Mouse (Mus musculus): ENCODE measurements around the gene Ston2. TPM values are rescaled to one million over a fixed set of nuclear protein-coding genes. Genes with fewer than 3 reads are reported as not detected.

The Ston2 gene
- total and polyA plus RNA-seq, 2 experiments, result 4.6 to 9.3 TPM

- DNase-seq (ENCODE audit: extremely low read depth, low read depth, low spot score), result no peak
- 89% methylated on average over 6 of the region's 6 CpGs for WGBS
These were observed 124.9 kb downstream of the Ston2 start for GRCm38 (mm10) chr12:91663260-91663659.

GRCm38 (mm10) chr12:91662844-91663243 lies 125.3 kb downstream of the Ston2 start:
- H3K4me1 ChIP-seq (ENCODE audit: control insufficient read depth, insufficient read depth, low read length), result peaks cover 14% of the 10 kb centered on the region
- no peak for DNase-seq (ENCODE audit: extremely low read depth, low read depth, low spot score)
- TF ChIP-seq POLR2A (IDR thresholded peaks at IDR 0.05; ENCODE audit: extremely low read depth, insufficient read depth, low read length) (no peak), CTCF (IDR thresholded peaks at IDR 0.05; ENCODE audit: low read depth, low read length) (no peak)
- H3K9ac ChIP-seq (ENCODE audit: low read depth, low read length), result no peak overlapping the region
- H3K4me3 ChIP-seq (ENCODE audit: insufficient read depth, low read depth, low read length), result no peak overlapping the region
- H3K27ac ChIP-seq (replicated peaks; ENCODE audit: insufficient read depth, low read depth, low read length), result no peak overlapping the region
- H3K79me2 ChIP-seq (ENCODE audit: control insufficient read depth, insufficient read depth, low read length), result no peaks in the 10 kb centered on the region
- H3K36me3 ChIP-seq (ENCODE audit: control insufficient read depth, insufficient read depth, low read length), result no peaks in the 10 kb centered on the region
- WGBS, result 91% methylated on average over 4 of the region's 4 CpGs
- H3K27me3 ChIP-seq (ENCODE audit: control insufficient read depth, insufficient read depth, low read length), result no peaks in the 10 kb centered on the region

More at GRCm38 (mm10) chr12:91663260-91663659, 124.9 kb downstream of the Ston2 start:
- H3K4me1 ChIP-seq (ENCODE audit: control insufficient read depth, insufficient read depth, low read length), result peaks cover 14% of the 10 kb centered on the region
- H3K9ac ChIP-seq (ENCODE audit: low read depth, low read length), result no peak overlapping the region
- no peaks in the 10 kb centered on the region for H3K36me3 ChIP-seq (ENCODE audit: control insufficient read depth, insufficient read depth, low read length)
- H3K27me3 ChIP-seq (ENCODE audit: control insufficient read depth, insufficient read depth, low read length), result no peaks in the 10 kb centered on the region
- no peak for TF ChIP-seq CTCF (IDR thresholded peaks at IDR 0.05; ENCODE audit: low read depth, low read length)
- TF ChIP-seq POLR2A (IDR thresholded peaks at IDR 0.05; ENCODE audit: extremely low read depth, insufficient read depth, low read length), result no peak
- H3K79me2 ChIP-seq (ENCODE audit: control insufficient read depth, insufficient read depth, low read length), result no peaks in the 10 kb centered on the region
- no peak overlapping the region for H3K27ac ChIP-seq (replicated peaks; ENCODE audit: insufficient read depth, low read depth, low read length)
- no peak overlapping the region for H3K4me3 ChIP-seq (ENCODE audit: insufficient read depth, low read depth, low read length)

GRCm38 (mm10) chr12:91660640-91661417 lies 127.4 kb downstream of the Ston2 start:
- no peak for TF ChIP-seq POLR2A (IDR thresholded peaks at IDR 0.05; ENCODE audit: extremely low read depth, insufficient read depth, low read length)
- no peak for TF ChIP-seq CTCF (IDR thresholded peaks at IDR 0.05; ENCODE audit: low read depth, low read length)
- no peaks in the 10 kb centered on the region for H3K36me3 ChIP-seq (ENCODE audit: control insufficient read depth, insufficient read depth, low read length)
- peak; percentile 54 for DNase-seq (ENCODE audit: extremely low read depth, low read depth, low spot score)
- H3K27me3 ChIP-seq (ENCODE audit: control insufficient read depth, insufficient read depth, low read length), result no peaks in the 10 kb centered on the region
- WGBS, result 54% methylated on average over 12 of the region's 12 CpGs
- no peak overlapping the region for H3K4me3 ChIP-seq (ENCODE audit: insufficient read depth, low read depth, low read length)
- H3K79me2 ChIP-seq (ENCODE audit: control insufficient read depth, insufficient read depth, low read length), result no peaks in the 10 kb centered on the region
- H3K27ac ChIP-seq (replicated peaks; ENCODE audit: insufficient read depth, low read depth, low read length), result no peak overlapping the region
- H3K4me1 ChIP-seq (ENCODE audit: control insufficient read depth, insufficient read depth, low read length), result peaks cover 10% of the 10 kb centered on the region
- H3K9ac ChIP-seq (ENCODE audit: low read depth, low read length), result no peak overlapping the region

GRCm38 (mm10) chr12:91654399-91655122 lies 133.6 kb downstream of the Ston2 start:
- DNase-seq (ENCODE audit: extremely low read depth, low read depth, low spot score), result no peak
- TF ChIP-seq POLR2A (IDR thresholded peaks at IDR 0.05; ENCODE audit: extremely low read depth, insufficient read depth, low read length) (no peak), CTCF (IDR thresholded peaks at IDR 0.05; ENCODE audit: low read depth, low read length) (no peak)
- WGBS, result 51% methylated on average over 3 of the region's 3 CpGs
- H3K27ac ChIP-seq (replicated peaks; ENCODE audit: insufficient read depth, low read depth, low read length), result no peak overlapping the region
- no peaks in the 10 kb centered on the region for H3K79me2 ChIP-seq (ENCODE audit: control insufficient read depth, insufficient read depth, low read length)
- no peak overlapping the region for H3K4me3 ChIP-seq (ENCODE audit: insufficient read depth, low read depth, low read length)
- H3K27me3 ChIP-seq (ENCODE audit: control insufficient read depth, insufficient read depth, low read length), result no peaks in the 10 kb centered on the region
- H3K9ac ChIP-seq (ENCODE audit: low read depth, low read length), result no peak overlapping the region
- H3K4me1 ChIP-seq (ENCODE audit: control insufficient read depth, insufficient read depth, low read length), result peaks cover 4% of the 10 kb centered on the region; the same call in 1 of the 2 replicates
- no peaks in the 10 kb centered on the region for H3K36me3 ChIP-seq (ENCODE audit: control insufficient read depth, insufficient read depth, low read length)

- no peak for TF ChIP-seq CTCF (IDR thresholded peaks at IDR 0.05; ENCODE audit: low read depth, low read length)
- TF ChIP-seq POLR2A (IDR thresholded peaks at IDR 0.05; ENCODE audit: extremely low read depth, insufficient read depth, low read length), result no peak
- no peak overlapping the region for H3K9ac ChIP-seq (ENCODE audit: low read depth, low read length)
- no peaks in the 10 kb centered on the region for H3K27me3 ChIP-seq (ENCODE audit: control insufficient read depth, insufficient read depth, low read length)
- no peaks in the 10 kb centered on the region for H3K79me2 ChIP-seq (ENCODE audit: control insufficient read depth, insufficient read depth, low read length)
- DNase-seq (ENCODE audit: extremely low read depth, low read depth, low spot score), result no peak
- no peak overlapping the region for H3K27ac ChIP-seq (replicated peaks; ENCODE audit: insufficient read depth, low read depth, low read length)
- H3K36me3 ChIP-seq (ENCODE audit: control insufficient read depth, insufficient read depth, low read length), result no peaks in the 10 kb centered on the region
- H3K4me1 ChIP-seq (ENCODE audit: control insufficient read depth, insufficient read depth, low read length), result peaks cover 4% of the 10 kb centered on the region; the same call in 1 of the 2 replicates
- no peak overlapping the region for H3K4me3 ChIP-seq (ENCODE audit: insufficient read depth, low read depth, low read length)
- 96% methylated on average over 17 of the region's 17 CpGs for WGBS
These were observed 139.8 kb downstream of the Ston2 start for GRCm38 (mm10) chr12:91648426-91648825.

Measured in liver, adult 2 months (tissue).